Mouse (Mus musculus) heart, adult 9 months (tissue): Measurements from ENCODE around the gene Rnls.

Experiments used
- DNase-seq, 2 experiments: peaks; one replicate each; pipeline ENCODE4 v3.0.0; 2022; ENCODE audit warnings: low spot score in 2 of 2

Gene Rnls

DNA sequence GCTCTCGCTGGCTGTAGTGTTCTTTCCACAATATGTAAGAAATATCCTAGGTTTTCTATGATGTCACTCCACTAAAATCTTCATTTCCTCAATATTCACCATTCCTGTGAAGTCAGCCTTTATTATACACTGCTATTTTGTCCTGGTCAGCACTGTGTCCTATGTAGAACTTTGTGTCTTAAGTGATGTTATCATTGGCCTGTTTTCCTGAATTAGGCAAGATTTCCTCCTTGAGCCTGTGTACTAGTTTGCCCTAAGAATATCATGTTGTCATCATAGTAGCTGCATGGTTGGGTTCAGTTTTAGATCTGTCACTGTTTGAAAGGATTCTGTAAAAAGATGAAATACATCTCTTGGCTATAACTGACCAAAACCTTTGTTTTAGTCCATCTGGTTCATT is 203.3 kb downstream of the Rnls start:
- DNase-seq: peak; percentile 19 to 26

- DNase-seq: no peak
Measured at GRCm38 (mm10) chr19:33179595-33179994, 212.5 kb downstream of the Rnls start.

DNA sequence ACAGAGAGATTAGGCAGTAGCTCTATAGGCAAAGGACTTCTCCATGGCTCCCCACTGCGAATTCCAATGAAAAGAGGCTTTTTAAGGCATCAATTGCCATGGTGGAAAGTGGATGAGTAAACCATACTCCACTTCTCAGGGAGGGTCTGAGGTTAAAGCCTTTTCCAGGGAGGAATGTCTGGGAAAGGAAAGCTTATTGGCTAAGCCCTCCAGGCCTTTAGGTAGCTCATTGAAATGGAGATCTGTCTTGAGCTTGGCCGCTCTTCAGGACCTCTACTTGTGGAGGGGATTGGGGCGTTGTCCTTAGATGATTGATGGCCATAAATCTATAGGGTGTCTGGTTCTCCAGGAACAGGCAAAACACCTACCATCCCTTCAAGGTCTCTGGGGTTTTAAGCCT is 213.2 kb downstream of the Rnls start:
- DNase-seq: no peak

DNA sequence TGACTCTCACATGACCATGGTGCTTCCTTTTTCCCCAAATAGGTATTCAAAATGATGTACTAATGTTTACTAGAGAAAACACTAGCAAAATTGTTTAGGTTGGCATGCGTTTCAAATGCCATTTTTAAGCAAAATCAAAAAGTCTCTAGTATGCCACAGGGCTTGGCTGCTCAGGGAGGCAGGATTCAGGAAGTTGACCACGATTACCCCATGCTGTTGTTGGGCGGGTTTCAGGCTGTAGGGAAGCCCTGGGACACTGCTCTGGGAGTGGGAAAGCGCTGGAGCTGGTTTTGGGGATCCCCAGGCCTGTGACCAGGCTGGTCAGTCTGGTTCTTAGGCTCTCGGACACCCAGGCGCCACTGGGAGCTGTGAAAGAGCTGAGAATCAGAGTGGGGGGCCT is 213.7 kb downstream of the Rnls start:
- DNase-seq: no peak

DNA sequence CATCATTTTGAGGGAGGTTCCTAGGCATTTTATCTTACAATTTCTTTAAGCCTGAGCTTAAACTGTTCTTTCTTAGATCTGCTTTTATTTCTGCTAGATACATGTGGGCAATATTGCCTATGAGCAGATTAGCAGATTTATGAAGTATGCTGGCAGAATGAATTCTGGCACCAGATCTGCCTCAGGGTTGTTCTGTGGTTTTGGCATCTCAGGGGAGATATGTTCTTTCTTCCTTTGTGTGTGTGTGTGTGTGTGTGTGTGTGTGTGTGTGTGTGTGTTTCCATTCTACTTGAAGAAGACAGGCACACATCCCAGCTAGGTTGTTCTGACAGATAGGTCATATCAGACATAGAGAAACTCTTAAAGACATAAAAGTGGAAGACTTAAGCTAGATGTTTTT is 218.1 kb downstream of the Rnls start:
- no peak for DNase-seq

DNA sequence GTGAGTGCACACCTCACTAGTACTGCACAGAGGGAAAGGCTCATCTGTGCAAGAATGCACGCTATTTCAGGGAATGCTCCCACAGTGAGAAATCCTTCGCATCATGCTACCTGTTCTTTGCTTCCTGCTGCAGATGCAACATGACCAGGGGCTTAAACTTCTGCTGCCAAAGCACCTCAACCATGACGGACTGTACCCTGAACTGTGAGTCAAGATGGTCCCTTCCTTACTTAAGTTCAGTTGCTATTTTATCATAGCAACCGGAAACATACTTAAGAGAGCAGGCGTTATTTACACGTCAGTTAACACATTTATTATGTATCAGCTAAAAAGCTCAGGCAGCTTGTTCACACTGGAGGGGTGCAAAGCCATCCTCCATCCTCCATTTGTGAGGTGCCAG is 222.2 kb downstream of the Rnls start:
- no peak for DNase-seq

DNA sequence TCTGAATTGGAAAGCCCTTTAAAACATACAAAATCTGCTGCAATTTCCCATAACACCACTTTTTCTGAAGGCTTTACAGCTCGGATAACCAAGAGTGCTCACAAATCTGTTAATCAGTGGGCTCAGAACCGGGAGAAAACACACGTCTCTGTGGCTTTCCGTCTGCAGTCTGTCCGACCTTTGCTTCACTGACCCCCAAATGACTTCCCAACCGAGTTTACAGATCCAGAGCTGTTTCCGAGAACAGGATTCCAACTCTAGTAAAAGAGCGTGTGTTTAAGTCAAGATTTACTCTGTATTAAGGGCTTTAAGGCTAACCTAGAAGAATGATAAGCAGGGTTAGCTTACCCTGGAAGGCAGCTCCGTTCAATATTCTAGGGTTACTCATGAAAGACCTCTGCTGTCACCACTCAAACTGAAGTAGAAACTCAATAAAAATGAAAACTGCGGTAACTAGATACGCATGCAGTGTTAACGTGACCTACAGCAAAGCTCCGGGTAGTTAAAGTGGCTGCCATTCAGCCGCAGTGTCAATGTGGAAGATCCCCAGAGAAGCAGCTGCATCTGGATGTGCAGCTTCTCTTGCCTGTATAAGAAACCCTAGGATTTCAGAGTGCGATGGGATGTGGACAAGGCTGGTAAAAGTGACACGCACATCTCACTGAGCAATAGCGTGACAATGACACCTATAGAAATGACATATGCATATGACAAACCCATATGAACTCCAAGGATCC is 224.4 kb downstream of the Rnls start:
- DNase-seq: no peak

GRCm38 (mm10) chr19:33164801-33165200 is 227.3 kb downstream of the Rnls start:
- DNase-seq: no peak

DNA sequence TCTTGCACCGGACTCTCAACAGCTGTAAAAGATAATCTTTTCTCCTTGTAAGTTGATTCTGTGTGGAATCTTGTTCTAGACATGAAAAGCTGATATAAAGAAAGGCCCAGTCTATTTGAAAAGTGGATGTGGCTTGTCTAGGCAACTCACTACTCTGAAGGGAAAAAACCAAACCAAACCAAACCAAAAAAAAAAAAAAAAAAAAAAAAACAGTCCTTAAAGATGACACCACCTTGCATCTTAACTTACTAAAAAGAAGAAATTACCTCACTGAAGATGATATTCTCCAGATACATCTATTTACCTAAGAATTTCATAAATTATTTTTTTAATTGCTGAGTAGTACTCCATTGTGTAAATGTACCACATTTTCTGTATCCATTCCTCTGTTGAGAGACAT is 230.2 kb downstream of the Rnls start:
- DNase-seq: no peak

GRCm38 (mm10) chr19:33159897-33160296 is 232.2 kb downstream of the Rnls start:
- no peak for DNase-seq

DNA sequence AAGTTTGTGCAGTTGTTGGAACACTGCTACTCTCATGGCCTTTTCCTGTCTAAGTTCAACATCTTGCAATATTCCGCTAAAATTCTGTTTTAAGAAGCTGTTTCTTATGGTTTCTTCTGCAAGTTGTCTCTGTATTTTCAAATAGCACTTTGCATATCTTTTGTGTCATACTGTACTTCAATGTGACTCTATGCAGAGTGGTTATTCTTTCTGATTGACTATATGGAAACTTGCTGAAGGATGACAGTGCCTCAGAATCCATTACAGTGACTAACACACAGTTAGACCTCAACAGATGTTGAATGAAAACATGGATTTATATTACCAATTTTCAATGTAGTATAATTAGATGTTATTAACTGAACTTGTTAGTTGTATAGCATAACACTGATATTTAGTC is 232.9 kb downstream of the Rnls start:
- DNase-seq: no peak

DNA sequence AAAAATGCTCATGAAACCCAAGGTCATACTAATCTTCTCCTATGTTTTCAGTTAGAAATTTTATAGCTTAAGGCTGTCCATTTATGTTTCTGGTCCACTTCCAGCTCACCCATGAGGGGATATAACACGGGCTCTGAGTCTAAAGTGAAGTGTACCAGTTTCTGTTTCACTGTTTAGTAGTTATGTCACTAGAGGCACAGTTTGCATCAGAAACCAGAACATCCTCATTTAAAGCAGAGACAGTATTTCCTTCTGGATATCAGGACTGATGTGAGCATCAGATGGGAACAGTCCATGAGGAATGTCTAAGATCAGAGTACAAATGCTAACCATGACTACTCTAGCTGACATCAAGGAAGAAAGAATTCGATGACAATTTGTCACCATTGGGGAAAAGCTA is 233.9 kb downstream of the Rnls start:
- DNase-seq: no peak

GRCm38 (mm10) chr19:33148411-33148810 is 243.7 kb downstream of the Rnls start:
- DNase-seq: no peak

GRCm38 (mm10) chr19:33143198-33143597 is 248.9 kb downstream of the Rnls start:
- no peak for DNase-seq

DNA sequence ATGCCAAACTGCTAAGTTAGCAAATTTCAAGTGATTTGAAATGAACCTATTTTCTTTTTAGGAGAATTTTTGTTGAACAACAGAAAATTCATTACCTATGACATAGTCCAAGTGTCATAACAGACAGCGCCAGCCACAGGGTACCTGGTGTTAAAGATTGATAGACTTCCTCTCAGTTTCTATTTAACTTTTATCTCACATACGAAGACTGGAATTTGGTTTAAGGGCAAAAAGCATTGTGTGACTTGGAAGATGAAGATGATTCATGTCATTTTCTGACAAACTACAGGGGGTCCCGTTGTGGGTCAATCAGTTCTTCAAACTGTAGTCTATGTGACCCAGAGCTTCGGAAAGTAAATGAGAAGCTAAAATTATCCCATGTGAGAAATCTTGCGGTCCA is 254.8 kb downstream of the Rnls start:
- DNase-seq: no peak

DNA sequence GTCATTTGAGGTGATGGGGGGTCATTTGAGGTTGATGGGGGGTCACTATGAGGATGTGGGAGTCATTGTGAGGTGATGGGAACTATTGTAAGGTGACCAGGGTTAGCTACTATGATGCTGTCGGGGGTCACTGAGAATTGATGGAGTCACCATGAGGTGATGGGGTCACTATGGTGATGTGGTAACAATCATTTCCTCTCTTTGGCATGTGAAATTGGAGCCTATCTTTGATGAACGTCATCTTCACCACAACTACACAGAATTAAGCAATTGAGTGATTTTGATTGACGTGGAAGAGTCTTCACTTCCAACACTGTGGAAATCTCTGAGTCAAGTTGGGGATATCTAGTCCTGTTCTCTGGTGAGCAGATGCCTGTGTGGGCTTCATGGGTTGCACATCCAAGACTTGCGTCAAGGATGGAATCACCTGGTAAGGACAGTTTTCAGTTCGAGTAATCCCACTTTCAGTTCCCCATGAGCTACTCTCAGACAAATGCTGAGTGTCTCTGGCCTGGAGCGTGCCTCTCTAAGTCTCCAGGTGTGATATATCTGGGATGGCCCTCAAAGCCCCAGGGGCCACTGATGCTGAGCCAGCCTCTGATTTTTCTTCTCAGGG is 269.4 kb downstream of the Rnls start:
- no peak for DNase-seq

DNA sequence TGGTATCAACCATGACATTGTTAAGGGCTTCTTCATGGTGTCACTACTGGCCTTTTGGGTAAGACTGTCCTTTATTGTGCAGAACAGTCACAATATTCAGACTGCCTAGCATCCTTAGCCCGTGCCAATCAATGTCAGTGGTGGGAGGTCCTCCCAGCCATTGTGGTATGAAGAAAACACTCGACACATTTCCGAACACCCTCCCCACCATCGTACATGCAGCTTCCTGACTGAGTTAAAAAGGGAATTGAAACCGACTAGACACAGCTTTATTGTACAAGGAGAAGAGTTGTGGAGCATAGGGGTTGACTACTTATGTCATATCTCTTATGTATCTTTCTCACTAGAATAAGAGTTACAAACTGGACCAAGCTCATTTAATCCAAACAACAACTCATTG is 272.1 kb downstream of the Rnls start:
- DNase-seq: peak in 1 of 2 experiments; percentile 30

DNA sequence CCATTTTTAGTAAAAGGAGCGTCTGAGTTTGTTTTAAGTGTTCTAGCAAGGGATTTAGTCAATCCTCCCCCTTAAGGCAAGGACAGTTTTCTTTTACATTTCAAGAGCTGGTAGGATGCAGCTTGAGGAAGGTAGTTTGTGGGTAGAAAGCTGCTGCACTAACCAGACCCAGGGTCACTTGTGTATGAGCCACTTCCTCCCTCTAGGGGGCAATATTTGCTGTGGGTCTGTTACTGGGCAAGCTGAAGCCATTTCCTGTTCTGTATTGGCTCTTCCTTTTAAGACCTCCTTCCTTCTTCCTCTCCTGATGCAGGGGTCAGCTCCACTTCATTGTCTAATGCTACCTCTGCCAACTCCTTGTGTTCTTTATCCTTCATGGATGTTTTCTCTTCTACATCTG is 273.2 kb downstream of the Rnls start:
- DNase-seq: no peak

- DNase-seq: peak; percentile 33 to 39
Measured at GRCm38 (mm10) chr19:33114631-33115295, 277.3 kb downstream of the Rnls start.

DNA sequence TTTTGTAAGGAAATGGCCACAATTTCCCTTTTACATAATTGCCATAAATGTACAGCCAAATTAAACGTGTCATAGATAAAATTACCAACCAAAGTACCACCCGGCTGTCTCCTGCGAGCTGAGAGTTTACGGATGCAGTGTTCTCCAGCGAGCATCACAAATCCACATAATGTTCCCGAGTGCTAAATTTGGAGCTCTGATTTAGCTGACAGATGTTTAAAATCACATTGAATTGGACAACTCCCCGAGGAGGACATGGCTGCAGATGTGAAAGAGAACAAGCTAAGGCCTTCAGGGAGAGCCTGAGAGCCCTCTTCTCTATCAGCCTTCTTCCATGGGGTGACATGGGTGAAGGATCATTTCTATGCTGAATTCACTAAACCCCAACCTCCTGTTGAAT is 278.3 kb downstream of the Rnls start:
- DNase-seq: peak; percentile 74 to 75

GRCm38 (mm10) chr19:33110404-33110803 is 281.7 kb downstream of the Rnls start:
- no peak for DNase-seq

DNA sequence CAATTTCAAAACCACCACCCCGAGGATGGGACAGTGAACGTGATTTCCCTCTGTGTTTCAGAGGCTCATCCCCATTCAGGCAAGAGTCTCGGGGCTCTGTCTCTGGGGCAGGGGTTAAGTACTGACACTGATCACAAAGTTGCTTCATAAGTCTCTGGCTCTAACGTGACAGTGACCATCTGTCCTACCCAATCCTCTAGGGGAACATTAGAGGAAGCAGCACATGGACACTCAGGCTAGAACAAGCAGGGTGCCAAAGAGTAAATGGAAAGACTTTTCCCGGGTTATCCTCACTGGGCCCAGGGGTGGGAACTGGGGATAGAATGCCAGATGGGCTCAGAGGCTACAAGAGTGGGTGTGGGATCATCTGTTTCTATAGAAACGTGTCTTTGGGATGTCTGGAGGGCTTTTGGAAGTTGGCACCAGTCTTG is 282.1 kb downstream of the Rnls start:
- peak; percentile 78 to 85 for DNase-seq

DNA sequence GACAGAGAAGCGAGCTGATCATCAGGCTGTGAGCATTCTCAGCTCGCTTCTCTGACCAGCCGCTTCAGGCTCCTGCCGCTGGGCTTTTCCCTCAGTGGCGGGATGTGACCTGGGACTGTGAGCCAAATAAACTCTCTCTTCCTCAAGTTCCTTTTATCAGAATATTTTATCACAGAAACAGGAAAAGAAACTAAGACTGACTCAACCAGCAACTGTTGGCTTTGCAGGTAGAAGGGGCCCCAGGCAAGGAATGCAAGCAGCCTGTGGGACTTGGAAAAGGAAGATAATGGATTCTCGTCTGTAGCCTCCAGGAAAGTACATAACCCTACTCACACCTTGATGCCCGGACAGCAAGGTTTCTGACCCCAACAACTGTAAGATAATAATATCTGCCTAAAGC is 283.0 kb downstream of the Rnls start:
- no peak for DNase-seq
